Mouse (Mus musculus): ENCODE data around the gene Tbc1d10c.

DNA sequence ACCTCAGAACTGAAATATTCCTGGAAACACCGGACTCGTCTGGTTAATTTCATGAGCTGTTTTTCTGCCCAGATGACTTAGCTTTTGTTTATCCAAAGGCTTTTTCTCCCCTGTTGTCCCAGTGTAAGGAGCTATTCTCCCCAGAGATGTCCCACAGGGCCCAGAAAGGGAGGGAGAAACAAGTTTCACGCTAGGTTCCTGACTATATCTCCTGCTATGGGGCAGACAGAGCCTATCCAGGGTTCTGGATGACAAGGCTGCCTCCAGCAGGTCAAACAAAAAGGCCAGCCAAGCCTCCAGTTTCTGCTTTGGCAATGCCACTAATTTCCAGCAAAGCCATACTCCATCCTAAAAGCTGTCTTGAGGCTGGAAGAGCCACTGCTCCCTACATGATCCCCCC, 26.8 kb upstream of the Tbc1d10c start:
- TF ChIP-seq CTCF (IDR thresholded peaks at IDR 0.05; ENCODE audit: low read depth), result no peak
- no peak for TF ChIP-seq EP300 (optimal IDR thresholded peaks at IDR 0.05)
